Mouse (Mus musculus) heart, postnatal 4 days (tissue): ENCODE results near the gene Grhpr. TPM values are rescaled to one million over a fixed set of nuclear protein-coding genes. Genes with fewer than 3 reads are reported as not detected.
"Not testable (repeated sequence)": the region's sequence is repeated elsewhere in the genome, so short reads cannot be mapped to it uniquely, and the experiment has no call there.

ENCODE experiments used
- DNase-seq: peaks from one replicate; pipeline ENCODE4 v3.0.0; 2021
- total RNA-seq, 2 experiments: library from RNA; stranded (reverse); gene quantifications; 2 replicates each; pipeline ENCODE4 v1.2.3; 2021

Gene Grhpr
- total RNA-seq, 2 experiments from 2014 or later = 46.6 to 47.0 TPM

DNA sequence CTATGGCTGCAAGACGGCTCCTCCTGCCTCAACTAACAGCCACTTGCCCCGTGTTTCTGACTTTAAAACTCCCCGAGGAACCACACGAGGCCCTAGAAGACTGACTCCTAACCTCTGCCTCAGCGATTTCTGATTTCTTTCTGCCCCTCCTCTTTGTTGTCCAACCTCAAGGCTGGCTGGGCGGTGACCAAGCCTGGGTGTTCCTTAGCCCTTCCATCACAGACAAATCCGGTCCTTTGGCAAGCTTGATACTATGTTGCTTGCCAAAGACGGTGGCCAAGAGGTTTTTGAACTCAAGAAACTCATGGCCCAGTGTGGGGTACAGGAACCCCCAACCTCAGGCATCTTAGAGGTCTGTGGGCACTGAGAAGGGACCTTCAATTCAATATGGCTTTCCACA is 6.9 kb upstream of the Grhpr start:
- DNase-seq = no peak

DNA sequence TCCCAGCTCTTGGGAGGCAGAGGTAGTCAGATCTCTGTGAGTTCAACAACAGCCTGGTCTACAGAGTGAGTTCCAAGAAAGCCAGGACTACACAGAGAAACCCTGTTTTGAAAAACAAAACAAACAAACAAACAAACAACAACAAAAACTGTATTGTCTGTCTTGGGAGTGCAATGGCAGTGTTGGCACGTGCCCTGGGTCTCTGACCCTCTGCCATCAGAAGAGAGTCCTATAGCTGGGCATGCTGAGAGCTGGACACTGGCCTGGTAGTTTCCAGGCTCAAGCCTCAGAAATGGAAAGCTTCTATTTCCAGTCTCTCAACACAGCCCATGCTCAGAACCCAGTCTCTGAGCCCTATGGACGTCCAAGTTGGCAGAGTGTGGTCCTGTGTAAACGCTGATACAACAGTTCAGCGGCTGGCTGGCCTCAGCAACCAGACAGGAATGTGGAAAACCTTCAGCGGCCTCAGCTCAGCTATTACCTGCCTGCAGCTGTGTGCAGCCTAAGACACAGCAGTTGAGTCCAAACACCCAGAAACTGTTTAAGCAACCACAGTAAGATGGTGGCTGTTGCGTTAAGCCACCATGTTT is 5.1 kb upstream of the Grhpr start:
- no peak for DNase-seq

DNA sequence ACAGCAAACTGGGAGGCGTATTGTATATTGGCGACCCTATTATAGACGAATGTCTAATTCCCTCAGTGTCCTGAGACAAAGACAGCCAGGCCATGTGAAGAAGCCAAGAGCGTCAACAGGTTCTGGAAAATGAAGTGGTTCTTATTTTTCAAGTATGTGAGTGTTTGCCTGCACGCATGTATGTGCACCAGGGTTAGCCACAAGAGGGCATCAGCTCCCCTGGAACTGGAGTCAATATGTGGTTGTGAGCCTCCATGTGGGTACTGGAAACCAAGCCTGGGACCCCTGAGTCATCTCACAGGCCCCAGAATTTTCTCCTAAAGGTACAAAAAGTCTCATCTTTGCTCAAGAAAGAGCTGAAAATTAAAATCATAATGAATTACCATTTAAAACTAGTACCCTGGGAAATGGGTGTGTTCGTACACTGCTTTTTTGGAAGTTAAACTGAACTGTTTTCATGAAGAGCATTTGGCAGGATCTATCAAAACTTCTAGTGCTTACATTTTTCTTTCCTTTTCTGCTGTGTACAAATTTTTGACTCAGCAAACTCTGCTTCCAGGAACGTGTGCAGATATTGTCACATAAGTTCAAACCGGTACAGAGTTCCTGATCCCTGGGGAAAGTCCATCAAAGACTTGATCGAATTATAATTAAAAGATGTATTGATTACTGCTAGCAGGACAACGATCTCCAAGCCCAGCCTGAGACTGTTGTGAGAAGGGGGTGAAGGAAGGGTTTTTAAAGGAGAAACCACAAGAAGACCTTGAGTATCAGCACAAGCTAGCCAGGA is 4.1 kb upstream of the Grhpr start:
- no peak for DNase-seq

DNA sequence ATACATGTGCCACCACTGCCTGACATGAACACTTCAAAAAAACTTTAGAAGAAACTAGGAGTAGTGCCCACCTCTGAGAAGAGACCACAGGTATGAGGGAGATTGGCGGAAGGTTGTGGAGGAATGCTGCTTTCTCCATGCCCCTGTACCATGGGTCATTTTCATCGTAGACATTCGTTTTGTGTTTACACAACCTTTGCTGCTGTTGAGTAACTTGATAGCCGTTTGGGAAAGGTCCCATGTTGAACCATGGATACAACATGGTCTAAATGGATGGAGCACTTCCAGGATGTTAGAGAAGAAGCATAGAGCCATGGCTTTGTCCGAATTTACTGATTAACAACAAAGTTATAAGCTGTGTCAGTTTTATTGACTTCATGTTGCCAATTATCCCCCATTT is 3.0 kb upstream of the Grhpr start:
- no peak for DNase-seq

- peak; percentile 27 for DNase-seq
Observed at GRCm38 (mm10) chr4:44979794-44980338, 1.3 kb upstream of the Grhpr start.

GRCm38 (mm10) chr4:44981974-44982287 is 736 bp downstream of the Grhpr start:
- no peak for DNase-seq

DNA sequence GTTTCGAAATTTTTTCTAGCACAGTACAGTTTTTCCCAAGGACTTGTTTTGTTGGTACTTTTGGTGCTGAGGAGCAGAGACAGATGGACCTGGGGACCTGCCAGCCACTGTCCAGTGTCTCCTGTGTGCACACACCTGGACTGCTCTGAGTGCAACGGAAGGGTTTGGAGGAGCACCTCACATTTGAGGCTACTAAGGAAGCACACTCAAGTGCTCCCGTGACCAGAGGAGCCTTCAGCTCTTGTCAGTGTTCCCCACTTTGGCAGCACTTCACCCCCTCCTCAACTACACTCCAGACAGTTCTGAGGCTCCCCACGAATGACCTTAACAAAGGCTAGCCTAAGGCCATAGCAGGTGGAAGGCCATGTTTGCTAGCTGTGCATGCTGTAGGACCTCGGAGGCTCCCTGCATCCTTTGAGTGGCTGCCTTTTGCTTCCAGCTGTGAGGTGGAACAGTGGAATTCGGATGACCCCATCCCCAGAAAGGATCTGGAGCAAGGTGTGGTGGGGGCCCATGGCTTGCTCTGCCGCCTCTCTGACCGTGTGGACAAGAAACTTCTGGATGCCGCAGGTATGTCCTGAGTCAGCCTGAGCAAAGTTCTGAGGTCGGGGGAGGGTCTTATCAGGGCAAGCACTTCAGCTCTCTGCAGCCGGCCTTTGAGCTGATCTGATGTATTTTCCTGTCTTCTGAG is 1.4 kb downstream of the Grhpr start:
- DNase-seq = no peak

DNA sequence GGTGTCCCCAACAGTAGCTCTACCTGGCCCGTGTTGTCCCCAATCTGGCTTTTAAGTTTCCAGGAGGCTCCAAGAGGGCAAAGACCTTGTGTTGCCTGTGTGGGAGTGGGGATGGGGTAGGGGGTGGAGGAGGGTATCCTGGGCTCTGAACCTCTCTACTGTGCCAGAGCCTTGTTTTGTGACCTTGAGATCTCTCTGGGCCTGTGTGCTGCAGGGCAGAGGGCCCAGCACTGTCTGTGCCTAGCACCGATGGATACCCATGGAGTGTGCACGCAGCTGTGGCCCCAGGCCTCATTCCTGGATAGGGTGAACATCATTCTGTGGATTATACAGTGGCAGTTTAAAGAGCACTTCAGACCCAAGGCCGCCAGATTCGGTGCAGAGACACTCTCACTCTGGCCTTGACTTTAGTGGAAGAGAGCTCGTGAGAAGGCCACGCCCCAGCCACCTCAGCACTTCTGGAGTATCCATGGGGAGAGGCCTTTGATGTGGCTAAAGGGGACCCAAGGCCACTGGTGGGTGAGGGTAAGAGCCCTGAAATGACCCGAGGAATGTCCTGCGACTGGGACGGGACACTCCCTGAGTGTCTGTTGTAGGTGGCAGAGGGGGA is 2.0 kb downstream of the Grhpr start:
- no peak for DNase-seq

GRCm38 (mm10) chr4:44990560-44990959 is 9.4 kb downstream of the Grhpr start:
- DNase-seq = no peak

- not testable (repeated sequence) for DNase-seq
Observed at GRCm38 (mm10) chr4:44992330-44992729, 11.1 kb downstream of the Grhpr start.

GRCm38 (mm10) chr4:44993179-44993578 is 12.0 kb downstream of the Grhpr start:
- DNase-seq = not testable (repeated sequence)

DNA sequence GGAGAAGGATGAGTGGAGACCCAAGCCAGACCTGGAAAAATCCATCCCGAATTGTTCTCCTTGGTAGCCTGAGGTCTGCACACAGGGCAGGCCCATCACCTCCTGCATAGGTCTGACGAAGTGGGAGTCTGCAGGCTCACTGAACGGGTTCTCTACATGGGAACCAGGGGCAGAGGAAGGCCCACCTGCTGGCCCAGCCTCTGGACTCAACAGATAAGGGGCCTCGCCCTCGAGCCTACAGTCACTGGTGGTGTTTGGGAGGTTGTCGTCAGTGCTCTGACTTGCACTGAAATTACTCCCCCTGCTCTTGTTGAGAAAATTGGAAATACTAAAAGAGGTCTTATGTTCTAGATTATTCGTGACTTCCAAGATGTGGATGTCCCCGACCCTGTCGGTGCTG is 12.7 kb downstream of the Grhpr start:
- no peak for DNase-seq

DNA sequence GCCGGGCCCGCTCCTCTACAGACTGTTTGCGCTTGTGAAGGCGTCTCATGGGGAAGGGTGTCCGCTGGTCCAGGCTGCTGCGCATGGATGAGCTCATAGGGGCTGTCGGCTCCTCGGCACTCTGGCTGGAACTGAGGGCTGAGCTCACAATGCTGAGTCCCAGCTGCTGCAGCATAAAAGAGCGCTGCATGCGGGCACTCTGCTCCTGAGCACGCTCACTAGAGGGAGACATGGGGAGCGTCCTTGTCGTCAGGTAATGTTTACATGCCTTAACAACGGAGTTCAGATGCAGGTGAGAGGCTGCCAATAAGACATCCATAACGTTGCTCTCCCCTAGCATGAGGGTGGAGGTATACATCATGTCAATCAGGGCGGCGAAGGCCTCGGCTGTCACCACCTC is 13.6 kb downstream of the Grhpr start:
- no peak for DNase-seq

- DNase-seq = no peak
Observed at GRCm38 (mm10) chr4:44998071-44998470, 16.9 kb downstream of the Grhpr start.

GRCm38 (mm10) chr4:45000001-45000400 is 18.8 kb downstream of the Grhpr start:
- no peak for DNase-seq

DNA sequence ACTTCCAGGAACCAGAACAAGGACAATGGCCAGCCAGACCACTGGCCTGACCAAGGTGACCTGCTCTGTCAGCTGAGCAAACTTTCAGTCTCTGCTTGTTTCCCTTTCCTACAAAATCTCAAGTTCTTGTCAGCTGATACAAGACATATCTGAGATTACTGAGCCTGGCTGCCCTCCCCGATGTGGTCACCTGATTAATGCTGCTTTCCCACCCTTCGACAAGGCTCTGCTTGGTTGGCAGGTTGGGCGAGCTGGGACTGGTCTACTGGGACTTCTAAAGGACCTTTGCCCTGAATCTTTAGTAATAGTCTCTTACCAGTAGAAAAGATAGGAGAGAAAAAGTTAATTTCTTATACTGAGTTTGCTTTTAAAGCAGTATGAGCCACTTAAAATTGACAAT is 24.3 kb downstream of the Grhpr start:
- no peak for DNase-seq

DNA sequence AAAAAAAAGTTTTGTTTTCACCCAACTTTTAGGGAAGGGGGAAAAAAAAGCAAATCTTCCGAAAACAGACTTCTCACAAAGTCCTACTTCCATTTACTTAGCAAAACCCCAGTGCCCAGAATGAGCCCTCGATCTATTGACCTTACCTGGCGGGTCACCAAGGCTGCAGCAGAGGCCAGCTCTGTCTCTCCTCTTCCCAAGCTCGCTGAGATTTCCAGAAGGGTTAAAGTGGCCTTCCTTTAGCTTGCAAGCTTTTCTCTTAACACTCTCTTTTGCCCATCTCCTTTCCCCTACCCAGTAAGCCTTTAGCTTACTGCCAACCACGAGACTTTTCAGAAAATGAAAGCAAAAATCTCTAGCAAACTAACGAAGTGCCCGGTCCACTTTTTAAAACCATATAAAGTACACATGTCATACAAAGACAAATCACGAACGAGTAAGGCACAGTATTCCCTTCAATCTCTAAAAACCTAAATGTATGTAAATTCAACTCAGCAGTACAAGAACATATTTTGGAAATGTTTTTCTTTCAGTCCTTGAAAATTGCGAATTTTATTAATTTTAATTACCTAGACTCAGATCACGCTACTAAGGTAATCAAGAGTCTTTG is 29.7 kb downstream of the Grhpr start:
- DNase-seq = no peak

GRCm38 (mm10) chr4:45011581-45012104 is 30.4 kb downstream of the Grhpr start:
- peak; percentile 64 for DNase-seq

GRCm38 (mm10) chr4:45012105-45012975 is 31.1 kb downstream of the Grhpr start, which contains the start of gene Zbtb5:
Gene Zbtb5 (minus strand): TSS chr4:45012412.
- DNase-seq = peak; percentile 98

DNA sequence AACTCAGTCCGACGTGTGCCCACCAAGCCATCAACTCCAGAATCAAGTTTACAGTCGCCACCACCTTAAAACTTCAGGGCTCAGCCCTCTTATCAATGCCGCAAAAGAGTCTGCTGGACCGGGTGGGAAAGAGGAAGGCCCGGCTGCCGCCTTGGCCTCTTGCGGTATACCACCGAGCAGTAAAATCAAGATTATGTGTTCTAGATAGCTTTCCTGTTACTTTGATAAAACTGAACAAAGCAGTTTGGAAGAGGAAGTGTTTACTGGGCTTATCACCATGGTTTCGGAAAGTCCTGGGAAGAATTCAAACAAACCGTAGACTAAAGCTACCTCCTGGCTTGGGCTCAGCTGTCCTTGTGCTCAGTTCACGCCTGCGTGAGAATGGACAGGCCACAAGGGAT is 31.8 kb downstream of the Grhpr start:
- no peak for DNase-seq

DNA sequence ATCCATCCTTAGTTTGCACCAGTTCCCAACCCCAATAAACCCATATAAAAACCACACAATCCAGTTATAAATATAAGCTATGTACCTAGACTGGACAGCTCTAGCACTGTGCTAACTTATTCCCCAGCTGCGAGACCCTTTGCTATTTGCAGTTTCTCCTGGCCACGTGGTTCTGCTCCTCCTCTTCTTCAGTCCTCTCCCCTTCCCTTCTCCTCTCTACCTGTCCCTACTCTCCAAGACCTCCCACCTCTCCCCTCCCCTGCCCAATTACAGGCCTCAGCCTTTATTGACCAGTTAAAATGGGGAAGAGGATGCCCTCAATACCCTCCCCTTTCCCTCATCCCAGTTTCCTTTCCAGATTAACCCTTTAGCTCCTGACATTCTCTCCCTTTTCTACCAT is 32.3 kb downstream of the Grhpr start:
- no peak for DNase-seq
